Comparison of ENCODE assay signal across 17 mouse cellular contexts in the genomic region with DNA sequence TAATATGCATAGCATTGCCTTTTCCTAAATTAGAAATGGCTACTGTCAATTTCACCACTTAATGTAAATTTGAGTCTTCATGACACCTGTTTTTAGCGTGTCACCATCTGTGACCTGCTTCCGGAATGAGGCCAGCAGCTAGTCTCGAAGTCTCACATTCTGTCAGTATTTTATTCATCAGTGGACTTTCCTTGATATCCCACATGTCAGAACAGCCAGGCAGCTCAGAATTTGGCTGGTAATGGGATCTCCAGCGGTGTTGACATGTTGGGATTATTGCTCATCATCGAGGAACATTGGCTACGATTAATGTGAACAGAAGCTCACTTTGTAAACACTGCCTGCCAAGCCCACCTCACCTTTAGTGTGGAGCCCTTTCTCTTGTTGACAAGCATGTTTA.
"Had no signal": no experiment of that assay in that cellular context is flagged by ENCODE, and none has a peak within 500 bp of the region (broad histone marks: within the 10 kb centered on the region; RNA-seq: fewer than 3 reads in every experiment).

No protein-coding gene starts in this region.

- H3K4me1 ChIP-seq: neural tube, embryonic 13.5 days; neural tube, embryonic 15.5 days had no signal

- H3K27ac ChIP-seq: midbrain, embryonic 12.5 days; neural tube, embryonic 13.5 days; neural tube, embryonic 15.5 days had no signal

- H3K9ac ChIP-seq: lung, embryonic 14.5 days; midbrain, embryonic 12.5 days; neural tube, embryonic 13.5 days; neural tube, embryonic 15.5 days had no signal

- H3K27me3 ChIP-seq: midbrain, embryonic 12.5 days; neural tube, embryonic 13.5 days; neural tube, embryonic 15.5 days had no signal

- H3K36me3 ChIP-seq: midbrain, embryonic 12.5 days; neural tube, embryonic 13.5 days; neural tube, embryonic 15.5 days had no signal

- H3K4me2 ChIP-seq: lung, embryonic 14.5 days; midbrain, embryonic 12.5 days; neural tube, embryonic 13.5 days; neural tube, embryonic 15.5 days had no signal

- H3K4me3 ChIP-seq: midbrain, embryonic 12.5 days; myocyte; neural tube, embryonic 13.5 days; neural tube, embryonic 15.5 days had no signal

- DNase-seq: lung, adult 18-20 months; lung, embryonic 14.5 days; lung, postnatal 10 days; lung, postnatal 4 days; midbrain, embryonic 14.5 days; retina, postnatal 1 day; right cerebral cortex, adult 18-20 months; right cerebral cortex, postnatal 25 days; right cerebral cortex, postnatal 4 days; spleen, adult 18-20 months; thymus, adult 18-20 months; thymus, postnatal 25 days; thymus, postnatal 4 days had no signal

- H3K9me3 ChIP-seq: midbrain, embryonic 12.5 days; neural tube, embryonic 13.5 days; neural tube, embryonic 15.5 days had no signal
